Mouse (Mus musculus) liver, embryonic 11.5 days (tissue): Measurements from ENCODE around the gene Tnfrsf12a. TPM values are rescaled to one million over a fixed set of nuclear protein-coding genes. Genes with fewer than 3 reads are reported as not detected.

Source experiments
- ATAC-seq: fragments of 200-750 bp; cut with Nextera tagmentation; replicated peaks from 2 replicates; pipeline ENCODE4 v1.8.0; 2017; ENCODE audit warnings: moderate number of reproducible peaks, mild to moderate bottlenecking, moderate TSS enrichment, moderate library complexity; ENCODE audit not compliant: low FRiP score
- DNase-seq: peaks from one replicate; pipeline ENCODE4 v3.0.0-alpha.2; 2017; ENCODE audit warnings: low spot score
- H3K27ac ChIP-seq: fragments of 300-500 bp; sonication (generic); 2 replicates; pipeline ENCODE4 v1.5.1; 2014; ENCODE audit warnings: mild to moderate bottlenecking, low read depth, low read length, control low read depth
- H3K27me3 ChIP-seq: fragments of 300-500 bp; sonication (generic); replicated peaks from 2 replicates; pipeline ENCODE4 v1.6.1; 2014; ENCODE audit warnings: low read length, mixed read lengths; ENCODE audit not compliant: control insufficient read depth, insufficient read depth
- H3K36me3 ChIP-seq: fragments of 300-500 bp; sonication (generic); 2 replicates; pipeline ENCODE4 v1.6.1; 2014; ENCODE audit warnings: mild to moderate bottlenecking, low read length, moderate library complexity, mixed read lengths; ENCODE audit not compliant: control insufficient read depth, insufficient read depth
- H3K4me1 ChIP-seq: fragments of 300-500 bp; sonication (generic); replicated peaks from 2 replicates; pipeline ENCODE4 v1.6.1; 2014; ENCODE audit warnings: low read length, mixed read lengths; ENCODE audit not compliant: control insufficient read depth, insufficient read depth
- H3K4me2 ChIP-seq: fragments of 300-500 bp; sonication (generic); 2 replicates; pipeline ENCODE4 v1.6.1; 2014; ENCODE audit warnings: mild to moderate bottlenecking, control low read depth, moderate library complexity
- H3K4me3 ChIP-seq: fragments of 300-500 bp; sonication (generic); 2 replicates; pipeline ENCODE4 v1.5.1; 2014; ENCODE audit warnings: low read depth, low read length, control low read depth
- H3K9ac ChIP-seq: fragments of 300-500 bp; sonication (generic); 2 replicates; pipeline ENCODE4 v1.6.1; 2014; ENCODE audit warnings: low read depth, low read length, control low read depth
- H3K9me3 ChIP-seq: fragments of 300-500 bp; sonication (generic); 2 replicates; pipeline ENCODE4 v1.6.1; 2016; ENCODE audit warnings: low read length, inconsistent platforms, mixed read lengths; ENCODE audit not compliant: control insufficient read depth
- WGBS: fragments of 180-500 bp; shearing (Covaris S2); extraction: QIAGEN DNeasy Blood & Tissue Kit; methylation state at CpG from one replicate; pipeline ENCODE4 v1.1.7; 2014; 5-methylcytosine and 5-hydroxymethylcytosine counted together
- polyA plus RNA-seq: library from polyadenylated mRNA; unstranded; fragments of >200 nt; fragmentation: Nextera tagmentation; extraction: Ambion mirVana; gene quantifications from 2 replicates; pipeline ENCODE4 v1.2.1, GENCODE M21; 2014

Tnfrsf12a gene
- polyA plus RNA-seq, 1 experiment from 2014 or later, result 9.5 TPM

DNA sequence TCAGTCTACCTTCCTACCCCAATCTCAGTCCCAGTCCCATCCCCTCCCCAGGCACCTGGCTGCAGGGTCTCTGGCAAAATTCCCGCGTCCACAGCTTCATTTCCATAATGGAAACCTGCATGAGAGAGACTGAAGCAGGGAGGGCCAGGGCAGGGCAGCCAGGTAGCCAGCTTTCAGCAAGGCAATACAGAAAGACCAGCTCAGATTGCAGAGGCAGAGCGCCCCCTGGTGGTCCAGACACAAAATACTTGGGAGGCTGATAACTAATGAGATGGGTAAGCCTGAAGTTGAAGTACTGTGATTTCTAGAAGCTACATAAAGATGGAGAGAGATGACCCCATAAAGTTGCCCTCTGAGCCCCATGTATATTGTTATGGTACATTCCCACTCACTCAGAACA, 28.9 kb upstream of the Tnfrsf12a start:
- Histone ChIP-seq H3K4me3 (no peak overlapping the region), H3K9me3 (no peaks in the 10 kb centered on the region), H3K27me3 (peaks cover 4% of the 10 kb centered on the region), H3K4me2 (no peak overlapping the region), H3K4me1 (no peaks in the 10 kb centered on the region), H3K27ac (no peak overlapping the region), H3K9ac (no peak overlapping the region), H3K36me3 (no peaks in the 10 kb centered on the region)
- peak; percentile 71 for DNase-seq
- peak; percentile 60; the same call in 1 of the 2 replicates for ATAC-seq
- WGBS, result 0% methylated on average over 3 of the region's 3 CpGs

DNA sequence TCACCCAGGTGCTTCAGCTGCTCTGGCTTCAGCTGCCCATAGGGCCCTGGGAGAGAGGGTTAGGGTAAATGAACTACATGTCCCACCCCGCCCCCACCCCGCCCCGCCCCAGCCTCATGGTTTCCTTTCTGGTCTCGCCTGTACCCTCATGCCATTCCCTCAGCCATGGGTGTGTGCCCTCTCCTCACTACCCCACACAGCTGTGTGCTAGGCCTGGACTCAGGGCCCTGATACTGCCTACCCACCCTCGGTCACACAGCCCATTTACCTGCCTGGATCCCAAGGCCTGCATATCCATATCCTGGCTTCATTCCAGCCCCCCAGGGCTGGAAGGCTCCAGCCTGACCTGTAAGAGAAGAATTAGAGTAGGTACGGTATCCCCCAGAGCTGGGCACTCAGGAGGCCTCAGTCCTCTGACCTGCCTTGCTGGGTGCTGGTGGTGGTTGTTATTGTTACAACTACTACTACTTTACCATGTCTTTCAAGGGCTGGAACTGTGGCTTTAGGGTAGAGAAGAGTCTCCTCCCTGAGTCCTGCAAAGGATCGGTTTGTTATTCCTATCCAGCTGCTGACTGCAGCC, 28.3 kb upstream of the Tnfrsf12a start:
- Histone ChIP-seq H3K4me3 (no peak overlapping the region), H3K4me2 (no peak overlapping the region), H3K36me3 (no peaks in the 10 kb centered on the region), H3K27me3 (peaks cover 10% of the 10 kb centered on the region), H3K9ac (no peak overlapping the region), H3K27ac (no peak overlapping the region), H3K4me1 (no peaks in the 10 kb centered on the region), H3K9me3 (no peaks in the 10 kb centered on the region)
- DNase-seq (no peak), ATAC-seq (no peak)
- WGBS, result 70% methylated on average over 7 of the region's 7 CpGs

DNA sequence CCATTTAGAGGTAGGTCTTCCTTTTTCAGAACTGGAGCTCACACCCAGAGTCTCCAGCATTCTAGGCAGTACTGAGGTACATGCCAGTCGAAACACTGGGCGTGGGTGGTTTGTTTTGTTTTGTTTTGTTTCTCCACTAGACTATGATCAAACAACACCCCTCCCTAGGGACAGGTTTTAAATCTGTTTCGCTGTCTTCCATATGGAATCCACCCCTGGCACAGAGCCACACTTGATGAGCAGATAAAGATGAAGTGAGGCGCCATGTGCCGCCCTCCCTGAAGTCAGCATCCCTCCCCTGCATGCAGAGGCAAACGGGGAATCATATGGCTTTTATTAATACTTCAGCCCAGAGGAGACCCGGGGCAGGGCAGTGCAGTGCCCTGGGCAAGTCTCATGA, 27.5 kb upstream of the Tnfrsf12a start:
- DNase-seq (no peak), ATAC-seq (no peak)
- H3K27me3 ChIP-seq, result peaks cover 17% of the 10 kb centered on the region

DNA sequence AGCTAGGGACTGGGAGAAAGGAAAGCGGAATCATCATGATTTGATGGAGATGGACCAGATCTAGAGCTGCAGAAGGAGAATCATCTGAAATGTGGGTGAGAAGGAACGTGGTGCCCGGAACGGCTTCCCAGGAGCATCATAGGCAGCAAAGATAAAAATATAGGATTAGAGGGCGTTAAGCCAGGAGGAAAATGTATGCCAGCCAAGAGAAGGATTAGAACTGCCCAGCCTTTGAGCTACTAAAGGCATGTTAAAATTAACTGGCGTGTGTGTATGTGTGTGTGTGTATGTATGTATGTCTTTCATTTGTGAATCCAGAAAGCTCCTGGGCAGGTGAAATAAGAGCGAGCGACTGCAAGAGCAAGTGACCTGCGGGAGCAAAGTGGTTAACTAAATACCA, 26.0 kb upstream of the Tnfrsf12a start:
- 80% methylated on average over 9 of the region's 9 CpGs for WGBS
- no peak overlapping the region for H3K9ac ChIP-seq
- peaks cover 32% of the 10 kb centered on the region for H3K27me3 ChIP-seq

More for the DNA sequence above, 27.5 kb upstream of the Tnfrsf12a start:
- H3K4me1 ChIP-seq, result no peaks in the 10 kb centered on the region
- H3K4me2 ChIP-seq, result no peak overlapping the region
- no peak overlapping the region for H3K27ac ChIP-seq
- no peak overlapping the region for H3K4me3 ChIP-seq
- no peak overlapping the region for H3K9ac ChIP-seq
- no peaks in the 10 kb centered on the region for H3K9me3 ChIP-seq
- 62% methylated on average over 7 of the region's 7 CpGs for WGBS
- H3K36me3 ChIP-seq, result no peaks in the 10 kb centered on the region

DNA sequence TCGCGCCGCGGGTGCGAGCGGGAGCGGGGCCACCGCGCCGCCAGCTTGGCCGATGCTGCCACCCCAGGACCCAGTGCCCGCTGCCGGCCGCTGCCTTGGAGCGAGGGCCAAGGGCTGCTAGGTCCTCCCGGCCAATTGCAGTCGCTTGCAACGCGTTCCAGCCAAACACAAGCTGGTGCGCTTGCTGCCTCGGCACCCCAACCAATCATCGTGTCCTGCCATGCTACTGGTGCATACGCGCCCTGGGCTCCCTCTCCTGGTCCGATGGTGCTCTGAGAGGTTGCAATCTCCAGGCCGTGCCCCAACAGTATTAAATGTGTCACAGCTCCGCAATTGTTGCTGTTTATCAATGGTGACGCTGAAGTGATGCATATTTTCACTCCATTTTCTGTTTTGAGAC, 22.8 kb upstream of the Tnfrsf12a start:
- DNase-seq (peak; percentile 73), ATAC-seq (peak; percentile 93)
- H3K9me3 ChIP-seq, result no peaks in the 10 kb centered on the region
- peaks cover 42% of the 10 kb centered on the region for H3K27me3 ChIP-seq
- H3K27ac ChIP-seq, result no peak overlapping the region
- no peaks in the 10 kb centered on the region for H3K36me3 ChIP-seq
- 0% methylated on average over 16 of the region's 28 CpGs for WGBS
- H3K9ac ChIP-seq, result no peak overlapping the region
- H3K4me3 ChIP-seq, result peak overlapping the region; percentile 72
- H3K4me1 ChIP-seq, result peaks cover 3% of the 10 kb centered on the region; the same call in 1 of the 2 replicates
- peak overlapping the region; percentile 98 for H3K4me2 ChIP-seq

More for the DNA sequence above, 26.0 kb upstream of the Tnfrsf12a start:
- ATAC-seq, result no peak
- Histone ChIP-seq H3K4me2 (no peak overlapping the region), H3K36me3 (no peaks in the 10 kb centered on the region), H3K4me1 (0 out of 2 replicates have a peak, but pooled peaks cover 3% of the 10 kb centered on the region), H3K9me3 (no peaks in the 10 kb centered on the region), H3K4me3 (no peak overlapping the region), H3K27ac (no peak overlapping the region)
- no peak for DNase-seq

DNA sequence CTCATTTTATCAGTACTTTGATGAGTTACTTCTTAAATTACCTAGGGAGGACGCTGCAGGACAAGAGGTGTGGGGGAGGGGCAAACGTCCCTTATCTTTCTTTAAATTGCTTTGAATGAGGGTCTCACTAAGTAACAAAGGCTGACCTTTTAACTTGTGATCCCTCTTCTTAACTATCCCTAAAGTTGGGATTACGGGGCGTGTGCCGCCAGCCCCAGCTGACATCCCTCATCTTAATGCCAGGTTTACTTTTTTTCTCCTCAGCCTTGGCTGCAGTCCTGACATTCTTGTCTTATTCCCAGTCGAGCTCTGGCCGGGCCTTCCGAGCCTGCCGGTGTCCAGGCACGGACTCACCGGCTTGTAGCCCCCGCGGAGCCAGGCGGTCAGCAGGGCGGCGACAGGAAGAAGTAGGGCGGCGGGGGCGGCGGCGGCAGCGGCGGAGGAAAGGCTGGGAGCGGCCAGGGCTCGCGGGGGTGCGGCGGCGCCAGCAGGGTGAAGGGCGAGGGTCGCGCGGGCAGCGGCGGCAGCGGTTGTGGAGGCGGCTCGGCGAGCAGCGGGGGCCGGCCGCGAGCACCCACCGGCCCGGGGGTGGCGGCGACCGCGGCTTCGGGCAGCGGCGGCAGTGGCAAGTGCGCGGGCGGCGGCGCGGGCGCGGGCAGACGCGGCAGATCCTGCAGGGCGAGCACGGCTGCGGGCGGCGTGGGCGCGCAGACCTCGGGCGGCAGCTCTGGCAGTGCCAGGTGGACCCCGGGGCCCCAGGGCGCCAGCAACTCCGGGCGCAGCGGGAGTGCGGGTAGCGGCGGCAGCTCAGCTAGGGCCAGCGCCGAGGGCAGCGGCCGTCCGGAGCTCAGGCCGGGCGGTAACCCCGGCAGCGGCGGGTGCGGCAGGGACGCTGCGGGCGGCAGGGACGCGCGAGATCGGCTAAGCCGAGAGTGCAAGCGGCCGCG, 22.1 kb upstream of the Tnfrsf12a start:
- no peaks in the 10 kb centered on the region for H3K36me3 ChIP-seq
- peak overlapping the region; percentile 50 for H3K9ac ChIP-seq
- no peaks in the 10 kb centered on the region for H3K9me3 ChIP-seq
- ATAC-seq (no peak; the same call in none of the 2 replicates), DNase-seq (peak; percentile 58)
- WGBS, result under 1% methylated on average over 95 of the region's 101 CpGs
- peaks cover 3% of the 10 kb centered on the region; the same call in 1 of the 2 replicates for H3K4me1 ChIP-seq
- peak overlapping the region; percentile 72 for H3K4me3 ChIP-seq
- peaks cover 44% of the 10 kb centered on the region for H3K27me3 ChIP-seq
- no peak overlapping the region for H3K27ac ChIP-seq
- peak overlapping the region; percentile 98 for H3K4me2 ChIP-seq

DNA sequence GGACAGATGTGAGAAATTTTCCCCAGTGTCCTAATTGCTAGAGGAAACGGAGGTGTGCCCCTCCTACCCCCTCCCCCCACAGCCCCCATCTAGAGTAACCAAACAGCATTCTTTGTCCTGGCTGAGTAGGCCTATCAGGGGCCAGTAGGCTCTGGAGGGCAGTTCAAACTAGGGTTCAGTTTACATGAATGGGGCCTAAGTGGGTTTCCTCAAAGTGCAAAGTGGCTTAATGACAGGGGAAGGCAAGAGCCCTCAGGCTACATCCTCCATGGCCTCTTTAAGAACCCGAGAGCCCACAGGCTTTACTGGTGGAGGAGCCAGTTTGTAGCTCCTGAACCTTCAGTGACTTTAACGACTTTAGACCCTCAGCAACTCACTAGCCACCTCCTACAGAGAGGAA, 18.5 kb upstream of the Tnfrsf12a start:
- Histone ChIP-seq H3K4me2 (no peak overlapping the region), H3K36me3 (no peaks in the 10 kb centered on the region), H3K4me3 (no peak overlapping the region), H3K9me3 (no peaks in the 10 kb centered on the region), H3K27me3 (peaks cover 47% of the 10 kb centered on the region), H3K27ac (no peak overlapping the region), H3K4me1 (peaks cover 3% of the 10 kb centered on the region; the same call in 1 of the 2 replicates), H3K9ac (no peak overlapping the region)
- WGBS, result 17% methylated on average over 3 of the region's 3 CpGs
- no peak for ATAC-seq
- DNase-seq, result no peak

DNA sequence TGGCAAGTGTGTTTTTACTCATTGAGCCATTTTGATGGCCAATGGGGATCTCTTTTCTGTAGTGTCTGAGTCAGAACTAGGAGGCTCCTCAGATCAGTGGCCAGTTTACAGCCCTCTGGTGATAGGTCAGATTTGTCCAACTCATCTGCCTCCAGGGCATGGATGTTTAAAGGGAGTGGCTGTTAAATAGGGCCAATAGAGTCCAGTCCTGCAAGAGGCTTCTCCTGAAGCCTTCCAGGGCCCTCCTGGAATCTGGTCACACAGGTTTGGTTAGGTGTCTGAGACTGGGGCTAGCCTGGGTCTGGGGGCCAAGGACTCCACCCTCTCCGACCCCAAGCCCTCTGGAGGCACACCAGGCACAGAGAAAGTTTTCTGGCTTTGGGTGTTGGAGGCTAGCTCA, 17.2 kb upstream of the Tnfrsf12a start:
- no peak for DNase-seq
- H3K4me3 ChIP-seq, result no peak overlapping the region
- H3K36me3 ChIP-seq, result no peaks in the 10 kb centered on the region
- 68% methylated on average over 1 of the region's 1 CpGs for WGBS
- H3K4me1 ChIP-seq, result peaks cover 3% of the 10 kb centered on the region; the same call in 1 of the 2 replicates
- ATAC-seq, result no peak
- no peak overlapping the region for H3K9ac ChIP-seq
- no peak overlapping the region for H3K27ac ChIP-seq
- H3K4me2 ChIP-seq, result no peak overlapping the region
- peaks cover 36% of the 10 kb centered on the region for H3K27me3 ChIP-seq
- H3K9me3 ChIP-seq, result no peaks in the 10 kb centered on the region
